In genomic region chr5:48125770-48126423, GRCm38 (mm10) we compare ENCODE assay signal across 10 mouse cellular contexts.
A peak's percentile ranks its signal among the peaks of the same experiment; 100 is the strongest.
DNase-seq lines count a peak whose midpoint lies in the region; ATAC-seq and TF ChIP-seq lines count a peak whose summit lies in the region.
"Had no signal": no experiment of that assay in that cellular context is flagged by ENCODE, and none has a peak within 500 bp of the region (broad histone marks: within the 10 kb centered on the region; RNA-seq: fewer than 3 reads in every experiment).

No protein-coding gene starts in this region.

- H3K27me3 ChIP-seq in midbrain, postnatal 0 days (ENCODE audit: insufficient read depth, low read length) = no peaks in the 10 kb centered on the region
- H3K27me3 ChIP-seq in thymus, adult 2 months (ENCODE audit: control insufficient read depth, insufficient read depth, low read length) = no peaks in the 10 kb centered on the region
- H3K27me3 ChIP-seq: heart, embryonic 15.5 days had no signal

- no peak overlapping the region for H3K27ac ChIP-seq in gastrocnemius, adult 2 months
- H3K27ac ChIP-seq in midbrain, postnatal 0 days (ENCODE audit: low read depth, low read length) = no peak overlapping the region
- no peak overlapping the region for H3K27ac ChIP-seq in thymus, adult 2 months (ENCODE audit: control insufficient read depth, insufficient read depth, low read length)
- H3K27ac ChIP-seq: heart, embryonic 15.5 days had no signal

- peak; percentile 53 for TF ChIP-seq CTCF in gastrocnemius, adult 2 months (IDR thresholded peaks at IDR 0.05)
- peak; percentile 66 for TF ChIP-seq CTCF in midbrain, postnatal 0 days (IDR thresholded peaks at IDR 0.05)
- TF ChIP-seq CTCF in thymus, adult 2 months (IDR thresholded peaks at IDR 0.05; ENCODE audit: borderline replicate concordance, control insufficient read depth, extremely low read depth, insufficient read depth, low read length, poor library complexity) = no peak

- H3K4me1 ChIP-seq in midbrain, postnatal 0 days (ENCODE audit: insufficient read depth, low read length) = no peaks in the 10 kb centered on the region
- H3K4me1 ChIP-seq in thymus, adult 2 months (replicated peaks; ENCODE audit: control insufficient read depth, insufficient read depth, low read length) = no peaks in the 10 kb centered on the region
- H3K4me1 ChIP-seq: heart, embryonic 15.5 days had no signal

- WGBS in midbrain, postnatal 0 days = 77% methylated on average over 3 of the region's 3 CpGs
- WGBS in thymus, adult 2 months = 81% methylated on average over 3 of the region's 3 CpGs

- H3K4me2 ChIP-seq in midbrain, postnatal 0 days (ENCODE audit: low read depth, low read length, poor library complexity, severe bottlenecking) = no peak overlapping the region
- H3K4me2 ChIP-seq: heart, embryonic 15.5 days had no signal

- DNase-seq in gastrocnemius, adult 2 months = no peak
- no peak for DNase-seq in gastrocnemius, adult 8-10 months (ENCODE audit: low spot score in 2 of 2)
- peak; percentile 20 for DNase-seq in ovary, postnatal 14 days (ENCODE audit: low spot score)
- DNase-seq in ovary, postnatal 10 days (ENCODE audit: low spot score) = no peak
- peak; percentile 52 for DNase-seq in kidney, adult 9 months
- peak; percentile 58 for DNase-seq in midbrain, postnatal 0 days (ENCODE audit: low spot score)
- no peak for DNase-seq in thymus, adult 2 months
- DNase-seq in ovary, adult 18-20 months (ENCODE audit: low spot score) = no peak

- ATAC-seq in midbrain, postnatal 0 days (ENCODE audit: low FRiP score) = no peak

- no peaks in the 10 kb centered on the region for H3K9me3 ChIP-seq in midbrain, postnatal 0 days (ENCODE audit: low read length)
- H3K9me3 ChIP-seq: heart, embryonic 15.5 days had no signal

- no peaks in the 10 kb centered on the region for H3K36me3 ChIP-seq in midbrain, postnatal 0 days (ENCODE audit: insufficient read depth, low read length)
- no peaks in the 10 kb centered on the region for H3K36me3 ChIP-seq in thymus, adult 2 months (ENCODE audit: control insufficient read depth, insufficient read depth, low read length)
- H3K36me3 ChIP-seq: heart, embryonic 15.5 days had no signal

- TF ChIP-seq POLR2A in thymus, adult 2 months (IDR thresholded peaks at IDR 0.05; ENCODE audit: control insufficient read depth, extremely low read depth, insufficient read depth, low read length, poor library complexity) = no peak

- intact Hi-C loops in gastrocnemius, adult 2 months (cut with DNase I) = no loop called here

- H3K9ac ChIP-seq in midbrain, postnatal 0 days (replicated peaks; ENCODE audit: low read length, poor library complexity, severe bottlenecking) = no peak overlapping the region
- H3K9ac ChIP-seq: heart, embryonic 15.5 days had no signal

- H3K4me3 ChIP-seq in gastrocnemius, adult 2 months = no peak overlapping the region
- no peak overlapping the region for H3K4me3 ChIP-seq in midbrain, postnatal 0 days (ENCODE audit: low read depth, low read length)
- H3K4me3 ChIP-seq in thymus, adult 2 months (ENCODE audit: control insufficient read depth, insufficient read depth, low read length) = no peak overlapping the region
- H3K4me3 ChIP-seq: heart, embryonic 15.5 days; myocyte had no signal

Comparison
In these comparisons a context has a peak if more than half of its experiments do, and no peak if none do; other contexts are left out.
1. DNase-seq: peak in ovary, postnatal 14 days (single experiment), kidney, adult 9 months (single experiment) and midbrain, postnatal 0 days (single experiment); none in gastrocnemius, adult 2 months (single experiment), gastrocnemius, adult 8-10 months (0 of 2), ovary, postnatal 10 days (single experiment), thymus, adult 2 months (single experiment) and ovary, adult 18-20 months (single experiment).